Mouse (Mus musculus) CH12.LX (cell line): ENCODE measurements around the gene Olfml2a. TPM values are rescaled to one million over a fixed set of nuclear protein-coding genes. Genes with fewer than 3 reads are reported as not detected.
A peak's percentile ranks its signal among the peaks of the same experiment; 100 is the strongest.

Experiments
- DNase-seq: peaks from one replicate; pipeline ENCODE4 v3.0.0-alpha.2; 2013; ENCODE audit errors: extremely low read depth
- H3K27ac ChIP-seq: 2 replicates; pipeline ENCODE4 v1.5.1; 2012; ENCODE audit warnings: low read depth, mild to moderate bottlenecking, control low read depth, moderate library complexity; ENCODE audit not compliant: insufficient read depth
- H3K27me3 ChIP-seq: replicated peaks from 2 replicates; pipeline ENCODE3; 2012; ENCODE audit warnings: inconsistent platforms
- H3K36me3 ChIP-seq, 2 experiments: replicated peaks in 1 of 2; 2 replicates each; pipeline versions ENCODE3 to v1.6.1; 2012; ENCODE audit warnings: inconsistent platforms in 1 of 2, low read length in 1 of 2, mild to moderate bottlenecking in 1 of 2, mixed read lengths in 1 of 2, moderate library complexity in 1 of 2; ENCODE audit not compliant: control insufficient read depth in 1 of 2, insufficient read depth in 1 of 2
- H3K4me1 ChIP-seq, 2 experiments: 2 replicates each; pipeline ENCODE4 v1.6.1; 2012; ENCODE audit warnings: inconsistent platforms in 1 of 2, moderate library complexity in 1 of 2; ENCODE audit not compliant: insufficient read depth in 2 of 2, control insufficient read depth in 1 of 2
- H3K4me2 ChIP-seq: 2 replicates; pipeline ENCODE4 v1.6.1; 2012; ENCODE audit warnings: low read depth, mild to moderate bottlenecking, control low read depth; ENCODE audit not compliant: poor library complexity, insufficient read depth, severe bottlenecking
- H3K4me3 ChIP-seq, 3 experiments: fragments of 150-350 bp in 1 of 3; sonication (generic) in 1 of 3; replicated peaks in 1 of 3; 2 replicates each; pipeline versions ENCODE3 to v1.5.1; 2011 to 2012; ENCODE audit warnings: low read depth in 2 of 3, low read length in 2 of 3, mild to moderate bottlenecking in 2 of 3, moderate library complexity in 2 of 3, control low read depth in 1 of 3, improper control_type of control experiment in 1 of 3, inconsistent platforms in 1 of 3, mixed read lengths in 1 of 3; ENCODE audit not compliant: poor library complexity in 1 of 3
- H3K79me2 ChIP-seq: replicated peaks from 2 replicates; pipeline ENCODE4 v1.6.1; 2012; ENCODE audit warnings: mild to moderate bottlenecking, moderate library complexity; ENCODE audit not compliant: control insufficient read depth, poor library complexity, insufficient read depth, severe bottlenecking; ENCODE audit errors: extremely low read depth
- H3K9ac ChIP-seq: 2 replicates; pipeline ENCODE4 v1.6.1; 2012; ENCODE audit warnings: low read depth, mild to moderate bottlenecking, control low read depth, moderate library complexity; ENCODE audit not compliant: insufficient read depth
- H3K9me3 ChIP-seq: replicated peaks from 2 replicates; pipeline ENCODE3; 2012; ENCODE audit warnings: low read length, inconsistent platforms, mixed read lengths
- BHLHE40 ChIP-seq: IDR thresholded peaks from 2 replicates; pipeline ENCODE4 v1.6.1; 2011; ENCODE audit warnings: mild to moderate bottlenecking, low read depth, low read length, improper control_type of control experiment
- CHD1 ChIP-seq: IDR thresholded peaks from 2 replicates; pipeline ENCODE4 v1.6.1; 2012; ENCODE audit warnings: low read depth, low read length, improper control_type of control experiment, inconsistent platforms
- CHD2 ChIP-seq: IDR thresholded peaks from 2 replicates; pipeline ENCODE4 v1.6.1; 2011; ENCODE audit warnings: low read length, improper control_type of control experiment
- CTCF ChIP-seq, 2 experiments: IDR thresholded peaks in 1 of 2; conservative IDR thresholded peaks in 1 of 2; 2 replicates each; pipeline ENCODE4 v1.5.1; 2011 to 2012; ENCODE audit warnings: low read depth in 2 of 2, low read length in 2 of 2, improper control_type of control experiment in 1 of 2, inconsistent platforms in 1 of 2, mild to moderate bottlenecking in 1 of 2, moderate library complexity in 1 of 2
- E2F4 ChIP-seq: IDR thresholded peaks from 2 replicates; pipeline ENCODE4 v1.6.1; 2011; ENCODE audit warnings: low read depth, low read length, improper control_type of control experiment; ENCODE audit not compliant: insufficient replicate concordance
- ELF1 ChIP-seq: IDR thresholded peaks from 2 replicates; pipeline ENCODE4 v1.6.1; 2014; ENCODE audit warnings: low read depth, mild to moderate bottlenecking, inconsistent platforms, low read length, improper control_type of control experiment
- ETS1 ChIP-seq: conservative IDR thresholded peaks from 2 replicates; pipeline ENCODE4 v1.6.1; 2012; ENCODE audit warnings: low read depth, mild to moderate bottlenecking, inconsistent platforms, low read length, improper control_type of control experiment, moderate library complexity
- GABPA ChIP-seq: IDR thresholded peaks from 2 replicates; pipeline ENCODE4 v1.6.1; 2012; ENCODE audit warnings: low read depth, low read length, improper control_type of control experiment, inconsistent platforms; ENCODE audit not compliant: insufficient replicate concordance
- HCFC1 ChIP-seq: IDR thresholded peaks from 2 replicates; pipeline ENCODE4 v1.6.1; 2012; ENCODE audit warnings: low read depth, mild to moderate bottlenecking, inconsistent platforms, low read length, improper control_type of control experiment
- IRF4 ChIP-seq: IDR thresholded peaks from 2 replicates; pipeline ENCODE4 v1.6.1; 2014; ENCODE audit warnings: low read depth, mild to moderate bottlenecking, inconsistent platforms, low read length, improper control_type of control experiment
- JUN ChIP-seq: IDR thresholded peaks from 2 replicates; pipeline ENCODE4 v1.6.1; 2011; ENCODE audit warnings: low read depth, mild to moderate bottlenecking, low read length, improper control_type of control experiment, moderate library complexity; ENCODE audit not compliant: insufficient read depth
- JUND ChIP-seq: conservative IDR thresholded peaks from 2 replicates; pipeline ENCODE4 v1.6.1; 2011; ENCODE audit warnings: low read depth, low read length, improper control_type of control experiment
- KAT2A ChIP-seq: IDR thresholded peaks from 2 replicates; pipeline ENCODE4 v1.6.1; 2012; ENCODE audit warnings: low read length, improper control_type of control experiment, inconsistent platforms; ENCODE audit not compliant: insufficient replicate concordance
- MAFK ChIP-seq: IDR thresholded peaks from 2 replicates; pipeline ENCODE4 v1.6.1; 2011; ENCODE audit warnings: low read length, improper control_type of control experiment; ENCODE audit not compliant: insufficient replicate concordance
- MAX ChIP-seq: IDR thresholded peaks from 2 replicates; pipeline ENCODE4 v1.6.1; 2011; ENCODE audit warnings: low read length, improper control_type of control experiment
- MAZ ChIP-seq: IDR thresholded peaks from 2 replicates; pipeline ENCODE4 v1.6.1; 2012; ENCODE audit warnings: low read depth, mild to moderate bottlenecking, inconsistent platforms, low read length, improper control_type of control experiment, moderate library complexity
- MEF2A ChIP-seq: IDR thresholded peaks from 2 replicates; pipeline ENCODE4 v1.6.1; 2014; ENCODE audit warnings: low read depth, mild to moderate bottlenecking, inconsistent platforms, low read length, improper control_type of control experiment, borderline replicate concordance
- MXI1 ChIP-seq: IDR thresholded peaks from 2 replicates; pipeline ENCODE4 v1.6.1; 2011; ENCODE audit warnings: mild to moderate bottlenecking, low read depth, low read length, improper control_type of control experiment
- MYC ChIP-seq: IDR thresholded peaks from 2 replicates; pipeline ENCODE4 v1.6.1; 2011; ENCODE audit warnings: low read depth, mild to moderate bottlenecking, improper control_type of control experiment, low read length
- NELFE ChIP-seq: IDR thresholded peaks from 2 replicates; pipeline ENCODE4 v1.6.1; 2011; ENCODE audit warnings: low read depth, low read length, improper control_type of control experiment
- POLR2A ChIP-seq: IDR thresholded peaks from 2 replicates; pipeline ENCODE4 v1.6.1; 2011; ENCODE audit warnings: low read depth, mild to moderate bottlenecking, improper control_type of control experiment, low read length
- POLR2AphosphoS2 ChIP-seq: IDR thresholded peaks from 2 replicates; pipeline ENCODE4 v1.6.1; 2011; ENCODE audit warnings: low read depth, low read length, improper control_type of control experiment
- RAD21 ChIP-seq: IDR thresholded peaks from 2 replicates; pipeline ENCODE4 v1.6.1; 2011; ENCODE audit warnings: low read depth, mild to moderate bottlenecking, low read length, improper control_type of control experiment, moderate library complexity
- RCOR1 ChIP-seq: conservative IDR thresholded peaks from 2 replicates; pipeline ENCODE4 v1.6.1; 2012; ENCODE audit warnings: low read depth, mild to moderate bottlenecking, inconsistent platforms, low read length, improper control_type of control experiment
- SIN3A ChIP-seq: IDR thresholded peaks from 2 replicates; pipeline ENCODE4 v1.6.1; 2012; ENCODE audit warnings: low read length, improper control_type of control experiment, inconsistent platforms
- SMC3 ChIP-seq: IDR thresholded peaks from 2 replicates; pipeline ENCODE4 v1.6.1; 2011; ENCODE audit warnings: low read depth, low read length, improper control_type of control experiment
- TBP ChIP-seq: conservative IDR thresholded peaks from 2 replicates; pipeline ENCODE4 v1.6.1; 2011; ENCODE audit warnings: low read depth, low read length, improper control_type of control experiment
- UBTF ChIP-seq: IDR thresholded peaks from 2 replicates; pipeline ENCODE4 v1.6.1; 2012; ENCODE audit warnings: low read depth, mild to moderate bottlenecking, inconsistent platforms, low read length, improper control_type of control experiment, moderate library complexity
- USF1 ChIP-seq: IDR thresholded peaks from 2 replicates; pipeline ENCODE4 v1.6.1; 2014; ENCODE audit warnings: low read depth, mild to moderate bottlenecking, inconsistent platforms, low read length, improper control_type of control experiment
- USF2 ChIP-seq: conservative IDR thresholded peaks from 2 replicates; pipeline ENCODE4 v1.6.1; 2011; ENCODE audit warnings: low read depth, low read length, improper control_type of control experiment
- ZC3H11A ChIP-seq: IDR thresholded peaks from 2 replicates; pipeline ENCODE4 v1.6.1; 2012; ENCODE audit warnings: low read depth, mild to moderate bottlenecking, inconsistent platforms, low read length, improper control_type of control experiment
- ZKSCAN1 ChIP-seq: IDR thresholded peaks from 2 replicates; pipeline ENCODE4 v1.6.1; 2012; ENCODE audit warnings: low read depth, inconsistent platforms, low read length, improper control_type of control experiment, borderline replicate concordance
- ZNF384 ChIP-seq: IDR thresholded peaks from 2 replicates; pipeline ENCODE4 v1.6.1; 2012; ENCODE audit warnings: low read depth, low read length, improper control_type of control experiment, inconsistent platforms
- dilution Hi-C: fragments of 300-500 bp; cut with MboI; formaldehyde crosslinking; loops from 2 replicates; pipeline ENCODE4 v1.14.3; 2020; ENCODE audit warnings: low sequenced_read_pairs; ENCODE audit not compliant: extremely low pct_unique_long_range_greater_than_20kb, extremely low pct_ligation_motif_present
- in situ Hi-C: fragments of 300-500 bp; cut with MboI; formaldehyde crosslinking; loops from 3 replicates; pipeline ENCODE4 v1.14.3; 2019; ENCODE audit warnings: low sequenced_read_pairs, low pct_ligation_motif_present, low pct_unique_long_range_greater_than_20kb, mixed read lengths
- polyA plus RNA-seq: library from polyadenylated mRNA; unstranded; fragments of >175 nt; gene quantifications from 2 replicates; pipeline ENCODE4 v1.2.1, GENCODE M21; 2012; ENCODE audit warnings: low read depth; ENCODE audit not compliant: insufficient read length
- total RNA-seq, 2 experiments: library from RNA; depleted of rRNA; stranded (reverse); fragments of 300-350 nt in 1 of 2; fragments of >200 nt in 1 of 2; gene quantifications; 2 replicates each; pipeline ENCODE4 v1.2.3; 2012 to 2014

Olfml2a gene
- total and polyA plus RNA-seq, 3 experiments, result 4.3 to 8.5 (median 5.5) TPM

GRCm38 (mm10) chr2:38926145-38926891, 5.5 kb upstream of the Olfml2a start (continued):
- peak; percentile 87 for TF ChIP-seq MXI1
- 0 out of 2 replicates have a peak, but pooled peaks have one; percentile 32 for TF ChIP-seq TBP
- peak; percentile 36; the same call in 1 of the 2 replicates for TF ChIP-seq GABPA
- TF ChIP-seq CHD1, result peak; percentile 99

GRCm38 (mm10) chr2:38927115-38927979, 4.4 kb upstream of the Olfml2a start, which contains the start of gene Nr6a1:
TSS of gene Nr6a1 (minus strand) at chr2:38927688.
- peak within 1 kb of the TSS; percentile 99 for H3K4me2 ChIP-seq
- H3K27me3 ChIP-seq, result peaks cover 7% of the 10 kb centered on the region
- DNase-seq, result peak; percentile 61
- dilution Hi-C loops, result no loop called here
- H3K79me2 ChIP-seq, result no peaks in the 10 kb centered on the region; the same call in 1 of the 2 replicates
- H3K9ac ChIP-seq, result peak within 1 kb of the TSS; percentile 57; the same call in 1 of the 2 replicates
- peak within 1 kb of the TSS; percentile 50 to 65 (median 58) for H3K4me3 ChIP-seq
- no peaks in the 10 kb centered on the region for H3K9me3 ChIP-seq
- H3K4me1 ChIP-seq, result peaks cover 7 to 32% of the 10 kb centered on the region in 2 experiments
- no peaks in the 10 kb centered on the region for H3K36me3 ChIP-seq
- in situ Hi-C loops, result no loop called here
- no peak within 1 kb of the TSS for H3K27ac ChIP-seq
- no peak for TF ChIP-seq HCFC1
- no peak for TF ChIP-seq KAT2A
- TF ChIP-seq SIN3A, result no peak; the same call in 1 of the 2 replicates
- TF ChIP-seq USF2, result no peak
- peak; percentile 58 for TF ChIP-seq RAD21
- TF ChIP-seq UBTF, result no peak
- TF ChIP-seq ETS1, result no peak
- TF ChIP-seq ZNF384, result no peak
- TF ChIP-seq TBP, result no peak
- TF ChIP-seq BHLHE40, result peak; percentile 45; the same call in 1 of the 2 replicates
- TF ChIP-seq JUND, result no peak
- no peak for TF ChIP-seq POLR2AphosphoS2
- TF ChIP-seq NELFE, result peak; percentile 50; the same call in 1 of the 2 replicates
- TF ChIP-seq ZKSCAN1, result no peak
- 0 out of 2 replicates have a peak, but pooled peaks have one; percentile 48 for TF ChIP-seq IRF4
- no peak for TF ChIP-seq RCOR1
- no peak for TF ChIP-seq CHD2
- peak; percentile 95 for TF ChIP-seq SMC3
- no peak for TF ChIP-seq JUN
- no peak for TF ChIP-seq USF1
- TF ChIP-seq MXI1, result no peak
- no peak for TF ChIP-seq ELF1
- TF ChIP-seq ZC3H11A, result peak; percentile 52
- TF ChIP-seq MAFK, result no peak
- peak; percentile 32 to 88; a peak in 2 of 4 replicates for TF ChIP-seq CTCF (conservative IDR thresholded peaks at IDR 0.05 in 1 of 2, IDR thresholded peaks at IDR 0.05 in 1 of 2; ENCODE audit: low read depth in 2 of 2, low read length in 2 of 2)
- no peak for TF ChIP-seq MAZ
- TF ChIP-seq E2F4, result no peak
- no peak for TF ChIP-seq MEF2A
- TF ChIP-seq MYC, result no peak
- TF ChIP-seq GABPA, result no peak
- TF ChIP-seq MAX, result no peak
- TF ChIP-seq POLR2A, result no peak
- TF ChIP-seq CHD1, result no peak
